Mouse (Mus musculus): ENCODE measurements around the gene Cope. TPM values are rescaled to one million over a fixed set of nuclear protein-coding genes. Genes with fewer than 3 reads are reported as not detected.

The Cope gene
- total RNA-seq, 2 experiments from 2014 or later = 168 to 177 TPM

DNA sequence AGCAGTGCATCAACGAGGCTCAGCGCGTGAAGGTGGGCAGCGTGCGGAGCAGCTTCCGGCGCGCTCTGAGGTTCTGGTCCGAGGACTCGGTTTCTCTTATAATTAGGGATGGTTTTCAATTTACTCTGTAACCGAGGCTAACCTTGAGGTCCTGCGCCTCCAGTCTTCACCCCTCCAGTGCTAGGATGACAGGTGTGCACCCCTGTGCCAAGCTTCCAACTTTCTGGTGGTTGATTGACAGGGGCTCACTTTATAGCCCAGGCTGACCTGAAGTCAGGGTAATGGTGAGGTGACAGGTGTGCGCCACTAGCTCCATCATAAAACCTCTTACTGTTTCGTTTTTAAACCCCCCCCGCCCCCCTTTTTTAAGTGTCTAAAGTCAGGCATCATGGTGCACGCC lies 583 bp downstream of the Cope start:
- DNase-seq (ENCODE audit: low spot score in 2 of 2) = no peak

DNA sequence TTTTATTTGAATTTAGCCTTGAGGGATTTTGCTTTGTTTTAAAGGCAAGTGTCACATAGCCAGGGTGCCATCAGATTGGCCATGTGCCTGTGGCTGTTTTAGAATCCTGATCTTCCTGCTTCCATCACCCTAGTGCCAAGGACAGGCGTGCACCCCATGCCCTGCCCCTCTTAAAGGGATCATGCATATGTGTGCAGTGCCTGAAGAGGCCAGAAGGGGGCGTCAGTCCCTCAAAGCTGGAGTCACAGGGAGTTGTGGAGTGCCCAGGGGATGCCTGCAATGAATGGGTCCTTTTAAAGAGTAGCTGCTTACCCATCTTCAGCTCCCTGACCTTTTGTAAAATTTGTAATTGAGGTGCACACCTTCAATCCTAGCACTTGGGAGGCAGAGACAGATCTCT lies 7.0 kb downstream of the Cope start:
- DNase-seq (ENCODE audit: low spot score in 2 of 2) = no peak

DNA sequence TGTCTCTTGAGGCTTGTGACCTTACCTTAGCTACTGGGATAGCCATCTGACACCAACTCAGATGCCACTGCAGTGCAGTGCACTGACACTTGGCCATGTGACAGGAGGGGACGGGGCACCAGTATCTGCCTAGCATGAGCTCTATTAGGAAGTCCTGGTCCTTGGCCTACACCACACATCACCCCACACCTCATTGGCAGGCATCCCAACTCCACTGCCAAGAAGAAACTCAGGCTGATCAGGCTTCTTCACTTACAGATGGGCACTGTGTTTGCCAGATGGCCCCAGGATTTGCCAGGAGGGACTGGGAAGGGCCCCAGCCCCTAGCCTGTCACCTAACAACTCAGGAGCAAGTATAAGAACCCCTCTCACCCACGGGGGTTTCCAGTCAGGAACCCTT lies 11.1 kb downstream of the Cope start:
- peak in 1 of 2 experiments; percentile 45 for DNase-seq (ENCODE audit: low spot score in 2 of 2)

DNA sequence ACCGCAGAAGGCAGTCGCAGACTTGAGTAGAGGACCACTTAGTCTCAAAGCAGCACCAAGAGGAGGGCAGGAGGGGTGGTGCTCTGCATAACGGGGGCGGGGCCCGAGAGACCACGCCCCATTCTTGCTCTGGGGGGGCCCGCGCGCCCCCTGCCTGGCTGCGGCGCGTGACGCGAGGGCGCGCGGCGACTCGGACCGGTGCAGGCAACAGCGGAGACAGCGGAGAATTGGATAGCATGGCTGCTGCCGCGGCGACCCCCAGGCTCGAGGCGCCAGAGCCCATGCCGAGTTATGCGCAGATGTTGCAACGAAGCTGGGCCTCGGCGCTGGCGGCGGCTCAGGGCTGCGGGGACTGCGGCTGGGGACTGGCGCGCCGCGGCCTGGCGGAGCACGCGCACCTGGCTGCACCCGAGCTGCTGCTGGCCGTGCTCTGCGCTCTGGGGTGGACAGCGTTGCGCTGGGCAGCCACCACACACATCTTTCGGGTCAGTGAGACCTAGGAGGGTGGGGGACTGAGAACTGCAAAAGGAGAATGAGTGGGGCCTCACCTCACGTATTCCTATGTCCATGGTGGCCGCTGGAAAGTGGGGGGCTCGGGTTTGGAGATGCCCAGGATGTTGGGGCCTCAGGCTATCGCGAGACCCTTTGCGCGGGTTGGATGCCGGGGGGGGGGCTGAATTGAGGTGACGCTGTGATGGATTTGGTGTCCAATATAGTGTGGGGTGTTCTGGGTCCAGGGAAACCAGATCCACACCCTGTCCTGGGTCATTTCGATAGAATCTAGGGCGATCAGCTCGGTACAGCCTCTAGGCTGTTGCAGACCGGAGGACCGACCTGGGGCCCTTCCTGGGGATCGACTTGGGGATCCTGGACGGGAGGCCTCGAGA lies 13.5 kb downstream of the Cope start, which contains the start of gene Cers1:
Cers1 (plus strand) TSS at position 152 of the 887 bp plus-strand sequence.
- DNase-seq (ENCODE audit: low spot score in 2 of 2) = peak in 1 of 2 experiments; percentile 71

DNA sequence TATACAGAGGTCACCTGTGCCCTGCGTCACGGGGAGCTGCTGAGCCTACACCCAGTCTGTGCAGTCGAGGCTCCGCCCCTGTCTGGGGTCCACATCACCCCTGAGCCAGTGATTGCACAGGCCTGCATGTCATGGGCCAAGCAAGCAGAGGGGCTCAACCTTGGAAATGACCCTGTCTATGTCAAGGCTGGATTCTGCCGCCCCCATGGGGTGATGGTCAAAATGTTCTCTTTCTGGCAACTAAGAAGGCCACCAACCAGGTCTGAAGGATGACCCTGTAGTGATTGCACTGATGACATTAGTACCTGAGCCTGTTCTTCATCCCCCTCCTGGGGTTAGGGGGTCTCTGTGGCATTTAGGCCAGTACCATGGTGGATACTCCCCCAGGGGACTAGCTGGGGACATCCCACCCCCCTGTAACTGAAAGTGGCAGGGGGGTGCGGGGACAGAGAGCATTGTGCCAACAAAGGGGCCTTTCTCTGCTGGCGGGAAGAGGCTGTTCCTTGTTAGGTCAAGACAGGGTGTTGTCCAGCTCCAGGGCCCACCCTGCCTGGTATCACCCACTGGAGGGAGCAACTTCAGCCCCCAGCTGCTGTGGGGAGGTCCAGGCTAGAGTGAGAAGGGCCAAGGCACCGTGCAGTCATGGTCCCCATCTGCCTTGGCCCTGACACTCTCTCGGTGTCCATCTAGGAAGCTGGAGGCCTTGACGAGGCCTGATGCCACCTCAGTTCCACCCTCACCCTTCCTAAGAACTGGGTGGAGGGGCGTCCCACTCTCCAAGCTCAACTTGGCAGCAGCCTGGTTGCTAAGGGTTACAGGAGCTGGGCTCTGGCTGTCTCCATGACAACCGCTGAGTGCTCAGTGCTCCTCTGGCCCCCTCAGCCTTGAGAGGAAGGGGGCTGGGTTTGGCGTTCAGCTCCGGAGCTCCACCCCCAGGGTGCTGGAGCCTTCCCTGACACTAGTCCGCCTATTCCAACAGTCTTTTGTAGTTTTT lies 14.5 kb downstream of the Cope start:
- peak in 1 of 2 experiments; percentile 56 for DNase-seq (ENCODE audit: low spot score in 2 of 2)

DNA sequence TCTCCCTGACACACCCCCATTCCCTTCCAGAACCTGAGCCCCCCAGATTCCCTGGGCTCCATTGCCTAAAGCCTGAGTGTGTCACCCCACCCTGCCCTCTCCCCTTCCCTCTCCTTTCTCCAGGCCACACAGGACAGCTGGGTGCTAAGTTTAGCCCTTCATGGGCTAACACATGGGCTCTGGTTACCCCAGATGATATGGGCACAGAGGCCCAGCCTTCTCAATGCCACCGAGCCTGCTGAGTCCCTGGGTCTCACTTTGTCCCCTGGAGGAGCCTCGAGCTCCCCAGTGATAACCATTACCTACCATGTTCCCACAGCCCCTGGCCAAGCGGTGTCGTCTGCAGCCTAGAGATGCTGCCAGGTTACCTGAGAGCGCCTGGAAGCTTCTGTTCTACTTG lies 15.6 kb downstream of the Cope start:
- DNase-seq (ENCODE audit: low spot score in 2 of 2) = no peak

DNA sequence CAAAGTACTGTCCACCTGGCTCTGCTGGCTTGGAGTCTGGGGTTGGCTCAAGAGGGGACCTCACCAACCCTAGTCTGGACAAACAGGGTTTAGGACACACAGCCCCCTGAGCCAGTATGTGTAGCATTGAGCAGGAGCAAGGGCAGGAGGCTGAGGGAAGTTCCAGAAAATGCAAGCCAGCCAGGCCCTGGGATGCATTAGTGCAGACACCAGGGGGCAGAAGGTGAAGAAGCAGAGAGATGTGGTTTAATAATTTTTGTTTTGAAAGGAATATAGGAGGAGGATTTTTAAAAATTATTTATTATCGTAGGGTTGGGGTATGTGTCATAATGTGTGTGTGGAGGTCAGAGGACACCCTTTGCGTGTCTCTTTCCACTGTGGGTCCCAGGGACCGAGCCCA lies 21.4 kb downstream of the Cope start:
- no peak for DNase-seq (ENCODE audit: low spot score in 2 of 2)

DNA sequence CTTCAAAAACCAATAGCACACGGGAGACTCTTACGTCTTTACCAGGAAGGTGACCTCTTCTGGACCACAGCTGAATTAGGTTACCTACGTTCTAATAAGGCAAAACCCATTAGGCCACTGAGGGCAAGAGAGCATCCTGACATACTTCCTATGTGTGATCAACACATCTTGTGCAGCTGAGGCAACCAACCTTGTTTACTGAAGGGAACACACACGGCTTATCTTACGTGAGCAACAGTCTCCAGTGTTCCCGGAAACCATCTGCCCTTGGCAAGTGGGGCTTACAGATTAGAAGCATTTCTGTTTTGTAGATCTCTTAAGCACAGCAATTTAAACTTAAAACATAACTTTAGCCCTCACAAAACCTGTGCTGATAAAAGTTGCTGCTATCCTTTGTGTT lies 25.2 kb downstream of the Cope start:
- no peak for DNase-seq (ENCODE audit: low spot score in 2 of 2)

DNA sequence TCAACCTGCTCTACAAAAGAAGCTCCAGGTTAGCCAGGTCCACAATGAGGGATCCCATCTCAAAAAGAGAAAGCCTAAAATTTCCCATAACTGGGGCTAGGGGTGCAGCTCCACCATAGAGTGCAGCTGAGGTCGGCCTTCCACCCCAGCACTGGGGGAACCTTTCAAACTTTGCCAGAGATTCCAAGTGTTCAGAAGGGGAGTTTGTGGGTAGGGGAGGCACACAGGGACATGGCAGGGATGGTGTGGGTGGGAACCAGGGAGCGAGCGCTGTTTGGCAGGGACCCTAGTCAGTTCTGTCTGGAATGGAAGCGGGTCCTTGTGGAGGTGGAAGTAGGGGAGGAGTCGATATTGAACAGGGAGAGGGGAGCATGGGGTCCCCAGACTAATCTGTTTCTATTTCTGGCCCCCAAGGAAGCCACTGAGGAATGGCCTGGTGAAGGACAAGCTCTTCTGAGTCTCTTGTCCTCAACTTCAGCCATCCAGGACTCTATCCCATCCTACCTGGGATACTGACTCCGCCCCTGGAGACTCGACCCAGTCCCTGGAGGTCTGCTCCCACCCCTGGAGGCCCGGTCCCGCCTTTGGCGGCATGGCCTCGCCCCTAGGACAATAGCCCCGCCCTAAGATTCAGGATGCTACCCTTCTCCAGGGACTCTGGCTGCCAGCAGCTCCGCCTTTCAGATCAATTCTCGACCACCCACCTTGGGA lies 27.0 kb downstream of the Cope start, which contains the start of gene Gdf1:
Gdf1 (plus strand) TSS at position 694 of the 711 bp plus-strand sequence.
- no peak for DNase-seq (ENCODE audit: low spot score in 2 of 2)

DNA sequence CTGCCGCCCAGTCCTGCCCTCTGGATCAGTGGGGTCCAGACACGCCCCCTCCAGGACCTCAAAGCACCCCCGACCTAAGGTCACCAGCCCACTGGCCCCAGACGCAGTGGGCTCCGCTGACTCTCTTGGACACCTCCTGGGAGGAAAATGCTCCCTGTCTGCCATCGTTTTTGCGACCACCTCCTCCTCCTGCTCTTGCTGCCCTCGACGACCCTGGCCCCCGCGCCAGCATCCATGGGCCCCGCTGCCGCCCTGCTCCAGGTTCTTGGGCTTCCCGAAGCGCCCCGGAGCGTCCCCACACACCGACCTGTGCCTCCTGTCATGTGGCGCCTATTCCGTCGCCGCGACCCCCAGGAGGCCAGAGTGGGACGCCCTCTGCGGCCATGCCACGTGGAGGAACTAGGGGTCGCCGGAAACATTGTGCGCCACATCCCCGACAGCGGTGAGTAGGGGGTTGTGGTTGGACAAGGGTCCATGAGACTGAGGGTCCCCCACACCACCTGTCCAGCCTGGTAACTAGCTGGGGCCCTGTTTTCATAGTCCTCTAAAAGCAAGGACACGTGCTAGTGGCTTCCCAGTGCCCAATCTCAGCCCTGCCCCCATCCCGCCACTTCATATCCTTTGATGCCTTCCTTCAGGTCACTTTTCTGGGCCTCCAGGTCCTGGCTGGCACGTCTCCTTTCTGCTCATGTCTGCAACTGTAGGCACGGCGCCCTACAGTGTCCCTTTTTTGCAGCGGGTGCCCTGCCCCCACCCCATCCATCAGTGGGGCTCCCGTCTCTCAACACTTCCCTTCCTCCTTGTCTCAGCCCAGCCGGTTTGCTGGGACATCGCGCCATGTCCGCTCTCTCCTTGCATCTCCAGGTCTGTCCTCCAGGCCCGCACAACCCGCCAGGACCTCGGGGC lies 27.8 kb downstream of the Cope start:
- no peak for DNase-seq (ENCODE audit: low spot score in 2 of 2)

DNA sequence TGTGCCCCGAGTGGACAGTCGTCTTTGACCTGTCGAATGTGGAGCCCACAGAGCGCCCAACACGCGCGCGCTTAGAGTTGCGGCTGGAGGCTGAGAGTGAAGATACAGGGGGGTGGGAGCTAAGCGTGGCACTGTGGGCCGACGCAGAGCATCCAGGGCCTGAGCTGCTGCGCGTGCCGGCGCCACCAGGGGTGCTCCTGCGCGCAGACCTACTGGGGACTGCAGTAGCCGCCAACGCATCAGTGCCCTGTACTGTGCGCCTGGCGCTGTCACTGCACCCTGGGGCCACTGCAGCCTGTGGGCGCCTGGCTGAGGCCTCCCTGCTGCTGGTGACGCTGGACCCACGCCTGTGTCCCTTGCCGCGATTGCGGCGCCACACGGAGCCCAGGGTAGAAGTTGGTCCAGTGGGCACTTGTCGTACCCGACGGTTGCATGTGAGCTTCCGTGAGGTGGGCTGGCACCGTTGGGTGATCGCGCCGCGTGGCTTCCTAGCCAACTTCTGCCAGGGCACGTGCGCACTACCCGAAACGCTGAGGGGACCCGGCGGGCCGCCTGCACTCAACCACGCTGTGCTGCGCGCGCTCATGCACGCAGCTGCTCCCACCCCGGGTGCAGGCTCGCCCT lies 28.5 kb downstream of the Cope start:
- peak in 1 of 2 experiments; percentile 53 for DNase-seq (ENCODE audit: low spot score in 2 of 2)

DNA sequence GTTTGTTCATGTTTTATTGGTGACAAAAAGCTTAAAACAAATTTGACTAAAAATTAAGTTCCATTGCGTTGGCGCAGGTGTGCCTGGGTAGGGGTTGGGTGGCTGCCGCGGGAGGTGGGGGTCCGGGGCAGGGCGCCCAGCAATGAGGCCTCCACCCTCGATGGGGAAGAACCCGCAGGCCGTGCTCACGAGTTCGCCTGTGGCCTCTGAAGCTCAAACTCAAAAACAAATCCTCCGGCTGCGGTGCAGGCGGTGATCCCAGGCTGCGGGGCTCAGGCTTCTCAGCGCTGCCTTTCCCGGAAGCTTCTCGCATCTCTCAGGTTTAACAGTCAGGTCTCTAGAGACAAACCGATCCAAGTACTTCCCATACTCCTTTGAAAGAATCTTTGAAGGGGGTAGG lies 29.2 kb downstream of the Cope start:
- no peak for DNase-seq (ENCODE audit: low spot score in 2 of 2)

DNA sequence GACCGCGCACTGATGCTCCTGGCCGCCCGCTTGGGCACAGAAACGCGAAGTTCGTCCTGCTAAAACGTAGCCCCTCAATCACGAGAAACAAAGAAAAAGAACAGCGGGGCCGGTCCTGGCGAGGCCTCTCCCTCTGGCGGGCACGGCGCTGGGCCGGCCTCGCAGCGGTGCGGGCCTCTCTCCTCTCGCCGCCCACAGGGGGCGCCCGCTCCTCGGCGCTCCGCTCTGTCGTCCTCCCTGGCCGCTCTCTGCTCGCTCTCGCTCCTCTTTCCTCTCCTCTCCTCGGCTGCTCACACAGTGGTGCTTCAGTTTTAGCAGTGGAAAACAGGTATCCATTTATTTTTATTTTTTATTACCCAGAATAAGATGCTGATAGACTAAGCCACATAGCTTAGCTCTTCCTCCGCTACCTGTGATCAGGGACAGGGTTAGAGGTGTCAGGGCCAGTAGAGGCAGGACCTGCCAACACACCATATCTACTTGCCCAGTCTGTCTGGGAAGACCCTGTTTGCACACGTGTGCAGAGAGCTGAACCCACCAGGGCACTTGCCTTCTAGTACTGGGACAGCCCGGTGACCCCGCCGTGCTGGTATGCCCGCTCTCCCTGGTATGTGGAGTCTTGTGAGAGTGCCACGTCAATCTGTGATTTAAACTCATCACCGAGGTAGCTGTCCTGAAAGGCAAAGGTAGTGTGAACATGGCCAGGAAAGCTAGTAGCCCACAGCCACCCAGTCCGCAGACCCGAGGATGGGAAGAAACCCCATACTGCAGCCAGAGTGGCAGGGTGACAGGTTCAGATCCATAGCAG lies 30.0 kb downstream of the Cope start:
- DNase-seq (ENCODE audit: low spot score in 2 of 2) = peak; percentile 74 to 79

DNA sequence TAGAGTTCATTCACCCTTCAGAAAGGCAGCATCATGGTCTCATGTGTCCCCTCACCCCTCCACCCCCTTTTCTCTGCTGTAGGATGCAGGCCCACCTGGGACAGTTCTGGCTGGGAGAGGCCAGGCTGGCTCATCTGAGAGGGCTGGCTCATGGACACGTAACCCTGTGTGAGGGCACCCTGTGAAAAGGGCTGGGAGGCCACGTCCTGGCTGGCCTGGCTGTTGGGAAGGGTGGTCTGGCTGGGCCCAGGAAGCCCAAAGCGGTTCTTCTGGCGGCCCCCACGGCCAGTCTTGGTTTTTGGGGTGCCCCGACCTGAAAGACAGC lies 30.5 kb downstream of the Cope start:
- DNase-seq (ENCODE audit: low spot score in 2 of 2) = no peak

DNA sequence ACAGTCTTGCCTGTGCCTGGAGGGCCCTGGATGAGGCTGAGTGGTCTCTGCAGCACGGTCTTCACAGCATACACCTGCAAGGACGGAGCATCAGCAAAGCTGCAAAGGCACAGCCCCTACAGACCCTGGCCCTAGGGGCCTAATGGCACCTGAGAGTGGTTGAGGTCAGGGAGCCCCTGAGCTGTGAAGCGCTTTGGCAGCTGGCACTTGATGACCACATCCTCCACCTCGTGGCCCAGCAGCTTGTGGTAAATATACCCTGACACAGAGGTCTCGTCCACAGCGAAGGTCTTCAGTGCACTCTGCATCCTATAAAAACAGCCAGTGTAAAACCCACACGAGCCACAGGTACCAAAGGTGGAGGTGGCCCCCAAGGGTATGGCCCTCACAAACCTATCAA lies 36.6 kb downstream of the Cope start:
- DNase-seq (ENCODE audit: low spot score in 2 of 2) = no peak

DNA sequence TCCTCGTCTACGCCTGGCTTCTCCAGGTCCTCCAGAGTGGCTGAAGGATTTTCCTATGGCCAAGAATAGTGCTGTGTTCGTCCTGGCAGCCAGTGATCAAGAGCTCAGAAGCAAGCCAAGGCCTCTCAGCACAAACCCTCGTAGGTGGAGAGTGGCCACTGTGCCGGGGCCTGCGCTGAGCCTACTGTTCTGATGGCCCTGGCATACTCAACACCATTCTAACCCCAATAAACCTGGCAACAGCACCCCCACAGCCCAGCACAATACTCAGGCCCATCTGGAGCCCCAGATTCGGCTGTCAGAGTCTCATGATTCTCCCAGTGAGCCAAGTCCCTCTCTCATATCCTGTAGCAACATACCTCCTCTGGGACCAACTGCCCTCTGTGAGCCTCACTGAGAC lies 38.3 kb downstream of the Cope start:
- DNase-seq (ENCODE audit: low spot score in 2 of 2) = no peak

DNA sequence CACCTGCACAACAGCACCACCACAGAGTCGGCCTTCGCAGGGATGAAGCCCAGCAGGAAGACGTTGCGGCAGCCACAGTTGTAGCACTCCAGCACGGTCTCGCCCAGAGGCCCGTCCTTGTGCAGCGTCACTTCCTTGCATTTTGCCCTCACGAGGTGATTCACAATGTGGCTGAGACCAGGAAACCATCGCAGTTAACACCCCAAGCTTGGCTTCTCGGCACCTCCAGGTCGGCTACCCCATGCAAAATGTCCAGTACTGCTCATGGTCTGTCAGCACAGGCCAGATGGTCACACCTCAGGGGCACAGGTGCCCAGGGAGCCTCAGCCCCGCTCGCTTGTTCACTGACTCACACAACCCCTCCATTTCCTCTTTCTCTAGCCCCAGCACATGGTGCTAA lies 39.7 kb downstream of the Cope start:
- DNase-seq (ENCODE audit: low spot score in 2 of 2) = no peak

DNA sequence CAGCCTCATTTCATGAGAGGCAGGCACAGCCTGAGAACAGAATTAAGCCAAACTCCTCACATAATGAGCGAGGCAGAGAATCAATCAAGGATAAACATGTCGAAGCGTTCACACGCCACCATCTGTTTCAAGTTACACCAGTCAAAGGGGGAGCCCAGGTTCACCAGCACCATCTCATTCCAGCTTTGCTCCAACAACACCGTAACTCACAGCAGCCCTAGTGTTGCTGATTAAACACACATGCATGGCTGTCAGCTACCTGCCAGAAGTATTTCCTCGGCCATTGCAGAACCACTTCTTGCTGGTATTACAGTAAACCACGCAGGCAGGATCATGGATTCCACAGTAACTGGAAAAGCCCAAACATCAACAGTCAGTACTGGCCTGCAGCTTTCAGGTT lies 40.8 kb downstream of the Cope start:
- DNase-seq (ENCODE audit: low spot score in 2 of 2) = no peak

DNA sequence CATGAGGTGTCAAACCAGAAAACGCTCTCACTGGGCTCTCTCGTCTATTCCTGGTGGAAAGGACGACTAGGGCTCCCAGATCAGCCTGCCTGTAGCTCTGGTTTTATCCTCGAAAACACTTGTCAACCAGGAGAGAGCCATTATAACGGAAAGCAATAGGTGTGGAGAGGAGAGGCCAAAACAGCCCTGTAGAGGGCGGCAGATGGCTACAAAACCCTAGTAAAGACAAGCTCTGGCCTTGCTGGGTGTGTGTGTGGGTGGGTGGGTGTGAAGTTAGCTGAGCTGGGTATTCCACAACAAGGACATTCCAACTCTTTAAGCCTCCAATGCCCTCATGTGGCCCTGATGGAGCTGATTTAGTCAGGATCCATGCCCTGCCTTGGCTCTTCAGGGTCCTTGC lies 41.4 kb downstream of the Cope start:
- no peak for DNase-seq (ENCODE audit: low spot score in 2 of 2)
